Mouse (Mus musculus) bone marrow macrophage, adult 2 months (primary cell): Measurements from ENCODE around the gene Chn2.

Experiments used
- CTCF ChIP-seq: IDR thresholded peaks from 2 replicates; pipeline ENCODE4 v1.5.1; 2012; ENCODE audit warnings: low read depth, mild to moderate bottlenecking, low read length, moderate library complexity
- POLR2A ChIP-seq: IDR thresholded peaks from 2 replicates; pipeline ENCODE4 v1.6.1; 2012; ENCODE audit warnings: mild to moderate bottlenecking, low read depth, low read length, borderline replicate concordance

DNA sequence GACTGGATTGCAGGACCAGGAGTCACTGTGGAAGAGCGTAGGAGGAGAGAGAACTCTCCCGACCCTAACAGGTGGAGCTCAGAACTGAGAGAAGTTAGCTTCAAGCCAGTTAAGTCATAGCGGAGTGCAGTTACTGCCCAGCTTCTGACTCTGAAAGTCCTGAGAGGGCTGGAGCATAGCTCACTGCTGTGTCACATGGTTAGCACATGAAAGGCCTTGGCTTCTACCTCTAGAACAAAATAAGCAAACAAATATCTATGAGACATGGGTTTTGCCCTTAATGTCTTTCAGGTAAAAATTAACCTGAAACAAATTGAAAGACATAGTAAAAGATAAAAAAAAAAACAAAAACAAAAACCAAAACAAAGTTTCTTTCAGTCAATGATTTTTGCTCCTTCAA is 91.5 kb downstream of the Chn2 start:
- no peak for TF ChIP-seq CTCF
- no peak for TF ChIP-seq POLR2A
